ENCODE assay signal across 8 mouse cellular contexts in the genomic region with DNA sequence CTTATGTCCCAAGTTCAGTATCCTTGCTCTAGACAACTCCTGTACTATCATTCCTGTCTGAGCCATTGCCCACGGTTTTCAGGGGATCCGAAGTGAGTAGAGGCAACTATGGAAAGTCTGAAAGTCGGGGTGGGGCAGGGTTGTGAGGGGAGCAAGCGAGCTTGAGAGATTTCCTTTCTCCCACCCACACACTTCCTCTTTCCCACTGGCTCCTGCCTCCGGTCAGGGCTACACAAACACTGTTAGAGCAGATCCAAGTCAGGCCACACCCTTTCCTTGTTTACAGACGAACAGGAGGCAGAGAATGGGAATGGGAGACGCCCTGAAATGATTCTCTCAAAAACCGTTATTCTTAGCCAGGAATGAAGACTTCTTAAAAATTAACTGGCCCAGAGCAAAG. TPM values are rescaled to one million over a fixed set of nuclear protein-coding genes. Genes with fewer than 3 reads are reported as not detected.
DNase-seq lines count a peak whose midpoint lies in the region; ATAC-seq and TF ChIP-seq lines count a peak whose summit lies in the region.

No protein-coding gene starts in this region.

- peak overlapping the region; percentile 74 for H3K27ac ChIP-seq in heart, embryonic 12.5 days (ENCODE audit: poor library complexity, severe bottlenecking)
- H3K27ac ChIP-seq in liver, adult 2 months (replicated peaks; ENCODE audit: insufficient read depth, low read depth, low read length) = peak overlapping the region; percentile 30
- no peak overlapping the region for H3K27ac ChIP-seq in forebrain, postnatal 0 days (ENCODE audit: low read depth, low read length)
- no peak overlapping the region for H3K27ac ChIP-seq in forebrain, embryonic 11.5 days (ENCODE audit: low read depth, low read length)

- no peak overlapping the region for H3K4me3 ChIP-seq in heart, embryonic 12.5 days
- no peak overlapping the region for H3K4me3 ChIP-seq in liver, adult 2 months (ENCODE audit: insufficient read depth, low read depth, low read length)
- no peak overlapping the region for H3K4me3 ChIP-seq in forebrain, postnatal 0 days (ENCODE audit: low read depth, low read length)
- no peak overlapping the region for H3K4me3 ChIP-seq in forebrain, embryonic 11.5 days (ENCODE audit: low read depth, low read length)

- no peaks in the 10 kb centered on the region for H3K9me3 ChIP-seq in heart, embryonic 12.5 days (replicated peaks)
- no peaks in the 10 kb centered on the region for H3K9me3 ChIP-seq in forebrain, postnatal 0 days (ENCODE audit: low read length)
- H3K9me3 ChIP-seq in forebrain, embryonic 11.5 days (ENCODE audit: control insufficient read depth, low read length) = no peaks in the 10 kb centered on the region

- DNase-seq in 416B (ENCODE audit: low read depth) = peak; percentile 15
- peak; percentile 47 for DNase-seq in adrenal gland, postnatal 10 days
- peak; percentile 19 for DNase-seq in liver, adult 2 months (ENCODE audit: extremely low read depth, low read depth, low spot score)
- no peak for DNase-seq in retina, postnatal 1 day
- DNase-seq in forebrain, postnatal 0 days = no peak
- no peak for DNase-seq in forebrain, embryonic 11.5 days (ENCODE audit: low spot score)
- no peak for DNase-seq in left cerebral cortex, adult 8-10 months (ENCODE audit: low spot score in 2 of 2)

- no peak for TF ChIP-seq POLR2A in liver, adult 2 months (IDR thresholded peaks at IDR 0.05; ENCODE audit: extremely low read depth, insufficient read depth, low read length)

- H3K4me2 ChIP-seq in heart, embryonic 12.5 days = peak overlapping the region; percentile 9; the same call in 1 of the 2 replicates
- no peak overlapping the region for H3K4me2 ChIP-seq in forebrain, postnatal 0 days (ENCODE audit: low read depth)
- H3K4me2 ChIP-seq in forebrain, embryonic 11.5 days (ENCODE audit: low read depth, low read length, severe bottlenecking) = no peak overlapping the region

- ATAC-seq in heart, embryonic 12.5 days (ENCODE audit: insufficient number of reproducible peaks, low FRiP score) = peak; percentile 86
- ATAC-seq in forebrain, postnatal 0 days = no peak
- ATAC-seq in forebrain, embryonic 11.5 days (replicated peaks; ENCODE audit: low FRiP score) = no peak

- H3K36me3 ChIP-seq in heart, embryonic 12.5 days = no peaks in the 10 kb centered on the region
- H3K36me3 ChIP-seq in liver, adult 2 months (ENCODE audit: control insufficient read depth, insufficient read depth, low read length) = no peaks in the 10 kb centered on the region
- H3K36me3 ChIP-seq in forebrain, postnatal 0 days (ENCODE audit: insufficient read depth) = no peaks in the 10 kb centered on the region
- H3K36me3 ChIP-seq in forebrain, embryonic 11.5 days (ENCODE audit: control insufficient read depth, insufficient read depth, low read length) = no peaks in the 10 kb centered on the region

- no peak overlapping the region for H3K9ac ChIP-seq in heart, embryonic 12.5 days
- no peak overlapping the region for H3K9ac ChIP-seq in liver, adult 2 months (ENCODE audit: low read depth, low read length)
- no peak overlapping the region for H3K9ac ChIP-seq in forebrain, postnatal 0 days
- H3K9ac ChIP-seq in forebrain, embryonic 11.5 days (ENCODE audit: low read length) = no peak overlapping the region

- peaks cover 31% of the 10 kb centered on the region for H3K4me1 ChIP-seq in heart, embryonic 12.5 days (replicated peaks)
- H3K4me1 ChIP-seq in liver, adult 2 months (ENCODE audit: control insufficient read depth, insufficient read depth, low read length) = no peaks in the 10 kb centered on the region; the same call in 1 of the 2 replicates
- H3K4me1 ChIP-seq in forebrain, postnatal 0 days (ENCODE audit: insufficient read depth) = 0 out of 2 replicates have a peak, but pooled peaks cover 8% of the 10 kb centered on the region
- H3K4me1 ChIP-seq in forebrain, embryonic 11.5 days (replicated peaks; ENCODE audit: control insufficient read depth, insufficient read depth, low read length) = no peaks in the 10 kb centered on the region

- no peaks in the 10 kb centered on the region for H3K27me3 ChIP-seq in heart, embryonic 12.5 days (replicated peaks)
- no peaks in the 10 kb centered on the region for H3K27me3 ChIP-seq in liver, adult 2 months (ENCODE audit: control insufficient read depth, insufficient read depth, low read length)
- H3K27me3 ChIP-seq in forebrain, postnatal 0 days (ENCODE audit: insufficient read depth, low read length) = no peaks in the 10 kb centered on the region
- no peaks in the 10 kb centered on the region for H3K27me3 ChIP-seq in forebrain, embryonic 11.5 days (ENCODE audit: control insufficient read depth, insufficient read depth, low read length)

- no peak for TF ChIP-seq CTCF in liver, adult 2 months (IDR thresholded peaks at IDR 0.05; ENCODE audit: low read depth, low read length)
- TF ChIP-seq CTCF in forebrain, postnatal 0 days (IDR thresholded peaks at IDR 0.05; ENCODE audit: low read depth) = no peak

- H3K79me2 ChIP-seq in liver, adult 2 months (ENCODE audit: control insufficient read depth, insufficient read depth, low read length) = no peaks in the 10 kb centered on the region

- 31% methylated on average over 8 of the region's 8 CpGs for WGBS in heart, embryonic 12.5 days
- WGBS in liver, adult 2 months = 20% methylated on average over 8 of the region's 8 CpGs
- 65% methylated on average over 8 of the region's 8 CpGs for WGBS in forebrain, postnatal 0 days
- WGBS in forebrain, embryonic 11.5 days = 67% methylated on average over 8 of the region's 8 CpGs

RNA-seq across cellular contexts. Expression of a gene that starts 23.2 kb away (rescaled TPM):
- 100 to 1,000 TPM; 262 to 303 TPM for total RNA-seq in adrenal gland, postnatal 10 days (2021)
- 188 and 194 TPM in 2 replicates for polyA plus RNA-seq in heart, embryonic 12.5 days (2016; fragmentation: Nextera tagmentation; extraction: Ambion mirVana)
- total RNA-seq in liver, adult 2 months (2014; rRNA removed) = 50.9 and 56.5 TPM in 2 replicates
- 11.0 and 13.0 TPM in 2 replicates for polyA plus RNA-seq in liver, adult 2 months (2012; rRNA removed)
- total RNA-seq in forebrain, postnatal 0 days (2014; rRNA removed) = 289 and 328 TPM in 2 replicates
- polyA plus RNA-seq in forebrain, postnatal 0 days (2015; fragmentation: Nextera tagmentation; extraction: Ambion mirVana) = 108 and 150 TPM in 2 replicates
- polyA plus RNA-seq in forebrain, embryonic 11.5 days (2014; fragmentation: Nextera tagmentation; extraction: Ambion mirVana) = 74.8 and 77.2 TPM in 2 replicates
- total RNA-seq in left cerebral cortex, adult 8-10 months (2022) = 100 to 1,000 TPM; 544 to 579 (median 556) TPM

Comparison
In these comparisons a context has a peak if more than half of its experiments do, and no peak if none do; other contexts are left out.
1. DNase-seq: peak in 416B (single experiment), adrenal gland, postnatal 10 days (single experiment) and liver, adult 2 months (single experiment); none in retina, postnatal 1 day (single experiment), forebrain, postnatal 0 days (single experiment), forebrain, embryonic 11.5 days (single experiment) and left cerebral cortex, adult 8-10 months (0 of 2).
2. H3K27ac ChIP-seq: peak in heart, embryonic 12.5 days (single experiment) and liver, adult 2 months (single experiment); none in forebrain, postnatal 0 days (single experiment) and forebrain, embryonic 11.5 days (single experiment).